Mouse (Mus musculus) MEL (cell line): ENCODE results near the gene Wnt10b.

ENCODE experiments used
- GATA1 ChIP-seq: IDR thresholded peaks from 2 replicates; pipeline ENCODE4 v1.6.1; 2011; ENCODE audit warnings: low read depth, low read length, improper control_type of control experiment
- POLR2AphosphoS5 ChIP-seq: IDR thresholded peaks from 2 replicates; pipeline ENCODE4 v1.6.1; 2012; ENCODE audit warnings: low read depth, borderline replicate concordance, mild to moderate bottlenecking, inconsistent platforms, low read length, moderate library complexity, mixed read lengths

- no peak for TF ChIP-seq POLR2AphosphoS5
- TF ChIP-seq GATA1, result no peak
Measured at GRCm38 (mm10) chr15:98737881-98738280, 40.1 kb downstream of the Wnt10b start.
